Mouse (Mus musculus): ENCODE measurements around the gene Pard3. TPM values are rescaled to one million over a fixed set of nuclear protein-coding genes. Genes with fewer than 3 reads are reported as not detected.

Pard3 gene
- polyA plus RNA-seq, 1 experiment from 2014 or later = 21.0 TPM

GRCm38 (mm10) chr8:127450954-127451668 lies 387.4 kb downstream of the Pard3 start:
- H3K27ac ChIP-seq (ENCODE audit: low read length) = no peak overlapping the region
- WGBS = 80% methylated on average over 14 of the region's 14 CpGs
- H3K27me3 ChIP-seq (ENCODE audit: control insufficient read depth, insufficient read depth, low read length) = no peaks in the 10 kb centered on the region
- no peak for ATAC-seq (ENCODE audit: insufficient read depth, low FRiP score)
- no peak overlapping the region for H3K4me3 ChIP-seq (replicated peaks; ENCODE audit: low read length)
- H3K4me2 ChIP-seq (ENCODE audit: low read depth, low read length) = no peak overlapping the region
- H3K4me1 ChIP-seq (ENCODE audit: control insufficient read depth, insufficient read depth, low read length) = no peaks in the 10 kb centered on the region
- H3K9me3 ChIP-seq (replicated peaks; ENCODE audit: control insufficient read depth, low read length) = no peaks in the 10 kb centered on the region
- no peaks in the 10 kb centered on the region for H3K36me3 ChIP-seq (ENCODE audit: control insufficient read depth, insufficient read depth, low read length)
- H3K9ac ChIP-seq (ENCODE audit: low read length) = no peak overlapping the region

GRCm38 (mm10) chr8:127452364-127452763 lies 388.7 kb downstream of the Pard3 start:
- Histone ChIP-seq H3K4me2 (ENCODE audit: low read depth, low read length) (no peak overlapping the region), H3K27me3 (ENCODE audit: control insufficient read depth, insufficient read depth, low read length) (no peaks in the 10 kb centered on the region), H3K4me3 (replicated peaks; ENCODE audit: low read length) (no peak overlapping the region), H3K27ac (ENCODE audit: low read length) (no peak overlapping the region), H3K4me1 (ENCODE audit: control insufficient read depth, insufficient read depth, low read length) (no peaks in the 10 kb centered on the region), H3K9ac (ENCODE audit: low read length) (no peak overlapping the region), H3K36me3 (ENCODE audit: control insufficient read depth, insufficient read depth, low read length) (no peaks in the 10 kb centered on the region), H3K9me3 (replicated peaks; ENCODE audit: control insufficient read depth, low read length) (no peaks in the 10 kb centered on the region)
- WGBS = 80% methylated on average over 6 of the region's 6 CpGs
- no peak for ATAC-seq (ENCODE audit: insufficient read depth, low FRiP score)

- 55% methylated on average over 3 of the region's 3 CpGs for WGBS
- Histone ChIP-seq H3K9me3 (replicated peaks; ENCODE audit: control insufficient read depth, low read length) (no peaks in the 10 kb centered on the region), H3K4me1 (ENCODE audit: control insufficient read depth, insufficient read depth, low read length) (no peaks in the 10 kb centered on the region), H3K4me2 (ENCODE audit: low read depth, low read length) (no peak overlapping the region), H3K27ac (ENCODE audit: low read length) (no peak overlapping the region), H3K36me3 (ENCODE audit: control insufficient read depth, insufficient read depth, low read length) (no peaks in the 10 kb centered on the region), H3K4me3 (replicated peaks; ENCODE audit: low read length) (no peak overlapping the region), H3K9ac (ENCODE audit: low read length) (no peak overlapping the region), H3K27me3 (ENCODE audit: control insufficient read depth, insufficient read depth, low read length) (no peaks in the 10 kb centered on the region)
- no peak for ATAC-seq (ENCODE audit: insufficient read depth, low FRiP score)
These were observed 394.2 kb downstream of the Pard3 start for GRCm38 (mm10) chr8:127457901-127458300.

- Histone ChIP-seq H3K4me3 (replicated peaks; ENCODE audit: low read length) (no peak overlapping the region), H3K4me2 (ENCODE audit: low read depth, low read length) (no peak overlapping the region), H3K4me1 (ENCODE audit: control insufficient read depth, insufficient read depth, low read length) (no peaks in the 10 kb centered on the region), H3K27ac (ENCODE audit: low read length) (no peak overlapping the region), H3K9me3 (replicated peaks; ENCODE audit: control insufficient read depth, low read length) (no peaks in the 10 kb centered on the region), H3K27me3 (ENCODE audit: control insufficient read depth, insufficient read depth, low read length) (no peaks in the 10 kb centered on the region), H3K36me3 (ENCODE audit: control insufficient read depth, insufficient read depth, low read length) (no peaks in the 10 kb centered on the region), H3K9ac (ENCODE audit: low read length) (no peak overlapping the region)
- no peak for ATAC-seq (ENCODE audit: insufficient read depth, low FRiP score)
- WGBS = 69% methylated on average over 3 of the region's 3 CpGs
These were observed 397.5 kb downstream of the Pard3 start for GRCm38 (mm10) chr8:127461173-127461572.

- Histone ChIP-seq H3K27ac (ENCODE audit: low read length) (no peak overlapping the region), H3K9ac (ENCODE audit: low read length) (no peak overlapping the region), H3K4me3 (replicated peaks; ENCODE audit: low read length) (no peak overlapping the region), H3K36me3 (ENCODE audit: control insufficient read depth, insufficient read depth, low read length) (no peaks in the 10 kb centered on the region), H3K9me3 (replicated peaks; ENCODE audit: control insufficient read depth, low read length) (no peaks in the 10 kb centered on the region), H3K4me2 (ENCODE audit: low read depth, low read length) (no peak overlapping the region), H3K27me3 (ENCODE audit: control insufficient read depth, insufficient read depth, low read length) (no peaks in the 10 kb centered on the region), H3K4me1 (ENCODE audit: control insufficient read depth, insufficient read depth, low read length) (no peaks in the 10 kb centered on the region)
- 90% methylated on average over 2 of the region's 2 CpGs for WGBS
- ATAC-seq (ENCODE audit: insufficient read depth, low FRiP score) = no peak
These were observed 398.8 kb downstream of the Pard3 start for GRCm38 (mm10) chr8:127462378-127462935.

GRCm38 (mm10) chr8:127464300-127464699 lies 400.6 kb downstream of the Pard3 start:
- H3K27me3 ChIP-seq (ENCODE audit: control insufficient read depth, insufficient read depth, low read length) = no peaks in the 10 kb centered on the region
- no peaks in the 10 kb centered on the region for H3K4me1 ChIP-seq (ENCODE audit: control insufficient read depth, insufficient read depth, low read length)
- H3K4me2 ChIP-seq (ENCODE audit: low read depth, low read length) = no peak overlapping the region
- WGBS = 77% methylated on average over 1 of the region's 1 CpGs
- no peak overlapping the region for H3K9ac ChIP-seq (ENCODE audit: low read length)
- H3K36me3 ChIP-seq (ENCODE audit: control insufficient read depth, insufficient read depth, low read length) = no peaks in the 10 kb centered on the region
- ATAC-seq (ENCODE audit: insufficient read depth, low FRiP score) = no peak
- H3K9me3 ChIP-seq (replicated peaks; ENCODE audit: control insufficient read depth, low read length) = no peaks in the 10 kb centered on the region
- no peak overlapping the region for H3K27ac ChIP-seq (ENCODE audit: low read length)
- H3K4me3 ChIP-seq (replicated peaks; ENCODE audit: low read length) = no peak overlapping the region

- H3K4me1 ChIP-seq (ENCODE audit: control insufficient read depth, insufficient read depth, low read length) = no peaks in the 10 kb centered on the region
- H3K9me3 ChIP-seq (replicated peaks; ENCODE audit: control insufficient read depth, low read length) = no peaks in the 10 kb centered on the region
- H3K9ac ChIP-seq (ENCODE audit: low read length) = no peak overlapping the region
- no peak overlapping the region for H3K4me2 ChIP-seq (ENCODE audit: low read depth, low read length)
- no peaks in the 10 kb centered on the region for H3K27me3 ChIP-seq (ENCODE audit: control insufficient read depth, insufficient read depth, low read length)
- no peaks in the 10 kb centered on the region for H3K36me3 ChIP-seq (ENCODE audit: control insufficient read depth, insufficient read depth, low read length)
- H3K27ac ChIP-seq (ENCODE audit: low read length) = no peak overlapping the region
- H3K4me3 ChIP-seq (replicated peaks; ENCODE audit: low read length) = no peak overlapping the region
- ATAC-seq (ENCODE audit: insufficient read depth, low FRiP score) = peak; percentile 33; the same call in 1 of the 2 replicates
- 43% methylated on average over 2 of the region's 2 CpGs for WGBS
These were observed 408.5 kb downstream of the Pard3 start for GRCm38 (mm10) chr8:127472204-127472603.

- H3K9me3 ChIP-seq (replicated peaks; ENCODE audit: control insufficient read depth, low read length) = no peaks in the 10 kb centered on the region
- no peaks in the 10 kb centered on the region for H3K4me1 ChIP-seq (ENCODE audit: control insufficient read depth, insufficient read depth, low read length)
- no peaks in the 10 kb centered on the region for H3K27me3 ChIP-seq (ENCODE audit: control insufficient read depth, insufficient read depth, low read length)
- 86% methylated on average over 2 of the region's 2 CpGs for WGBS
- H3K4me2 ChIP-seq (ENCODE audit: low read depth, low read length) = no peak overlapping the region
- no peak for ATAC-seq (ENCODE audit: insufficient read depth, low FRiP score)
- H3K9ac ChIP-seq (ENCODE audit: low read length) = no peak overlapping the region
- no peak overlapping the region for H3K4me3 ChIP-seq (replicated peaks; ENCODE audit: low read length)
- no peaks in the 10 kb centered on the region for H3K36me3 ChIP-seq (ENCODE audit: control insufficient read depth, insufficient read depth, low read length)
- H3K27ac ChIP-seq (ENCODE audit: low read length) = no peak overlapping the region
These were observed 416.3 kb downstream of the Pard3 start for GRCm38 (mm10) chr8:127480003-127480402.

- Histone ChIP-seq H3K27me3 (ENCODE audit: control insufficient read depth, insufficient read depth, low read length) (no peaks in the 10 kb centered on the region), H3K4me2 (ENCODE audit: low read depth, low read length) (no peak overlapping the region)
These were observed 421.9 kb downstream of the Pard3 start for GRCm38 (mm10) chr8:127485618-127486017.

More at GRCm38 (mm10) chr8:127485618-127486017, 421.9 kb downstream of the Pard3 start:
- H3K27ac ChIP-seq (ENCODE audit: low read length) = no peak overlapping the region
- no peak overlapping the region for H3K4me3 ChIP-seq (replicated peaks; ENCODE audit: low read length)
- no peaks in the 10 kb centered on the region for H3K36me3 ChIP-seq (ENCODE audit: control insufficient read depth, insufficient read depth, low read length)
- ATAC-seq (ENCODE audit: insufficient read depth, low FRiP score) = no peak
- H3K4me1 ChIP-seq (ENCODE audit: control insufficient read depth, insufficient read depth, low read length) = no peaks in the 10 kb centered on the region
- H3K9me3 ChIP-seq (replicated peaks; ENCODE audit: control insufficient read depth, low read length) = no peaks in the 10 kb centered on the region
- WGBS = 31% methylated on average over 5 of the region's 5 CpGs
- H3K9ac ChIP-seq (ENCODE audit: low read length) = no peak overlapping the region
